Mouse (Mus musculus) liver, embryonic 14.5 days (tissue): ENCODE measurements around the gene Cth.

Experiments
- CTCF ChIP-seq: IDR thresholded peaks from 2 replicates; pipeline ENCODE4 v1.5.1; 2016; ENCODE audit warnings: antibody characterized with exemption, low read depth, control low read depth
- EP300 ChIP-seq: IDR thresholded peaks from 2 replicates; pipeline ENCODE4 v1.6.1; 2016; ENCODE audit warnings: antibody characterized with exemption, low read depth

DNA sequence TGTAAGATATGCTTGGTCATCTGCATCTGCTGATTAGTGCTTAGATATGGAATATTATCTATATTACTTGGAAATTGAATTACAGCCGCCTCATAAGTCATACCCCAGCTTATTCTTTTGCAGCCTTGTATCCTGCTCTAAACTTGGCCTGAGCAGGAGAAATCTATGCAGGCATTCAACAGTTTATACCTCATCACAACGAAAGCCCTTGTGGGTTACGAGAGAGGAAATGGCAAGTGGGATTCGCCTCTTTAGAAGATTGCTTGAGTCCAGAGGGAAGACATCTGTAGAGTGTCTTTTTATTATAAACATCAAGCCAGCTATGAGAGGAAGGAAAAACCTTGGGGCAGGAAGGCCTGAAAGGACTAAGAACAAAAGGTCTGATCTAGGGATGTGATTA is 52.0 kb downstream of the Cth start:
- TF ChIP-seq EP300 (no peak), CTCF (no peak)
